Mouse (Mus musculus) forebrain, embryonic 14.5 days (tissue): ENCODE data around the gene Txndc15. TPM values are rescaled to one million over a fixed set of nuclear protein-coding genes. Genes with fewer than 3 reads are reported as not detected.

Source experiments
- polyA plus RNA-seq: library from polyadenylated mRNA; unstranded; fragments of >200 nt; fragmentation: Nextera tagmentation; extraction: Ambion mirVana; gene quantifications from 2 replicates; pipeline ENCODE4 v1.2.1, GENCODE M21; 2014

Gene Txndc15
- polyA plus RNA-seq, 1 experiment from 2014 or later, result 128 TPM

Other genes starting within 250 kb of the Txndc15 start
- gene Dbn1, start 226.5 kb upstream of the Txndc15 start, polyA plus RNA-seq, result 396 and 523 TPM in 2 replicates
- gene Pdlim7, start 201.0 kb upstream of the Txndc15 start, polyA plus RNA-seq, result 124 and 127 TPM in 2 replicates
- 1.4 and 2.9 TPM in 2 replicates for gene Dok3, start 185.4 kb upstream of the Txndc15 start, polyA plus RNA-seq
- 72.0 and 75.7 TPM in 2 replicates for gene Ddx41, start 178.0 kb upstream of the Txndc15 start, polyA plus RNA-seq
- gene Fam193b, start 143.5 kb upstream of the Txndc15 start, polyA plus RNA-seq, result 34.3 and 42.5 TPM in 2 replicates
- 66.6 and 70.4 TPM in 2 replicates for gene Tmed9, start 140.9 kb upstream of the Txndc15 start, polyA plus RNA-seq
- 10.4 and 12.2 TPM in 2 replicates for gene B4galt7, start 114.8 kb upstream of the Txndc15 start, polyA plus RNA-seq
- gene Caml, start 91.6 kb upstream of the Txndc15 start, polyA plus RNA-seq, result 92.9 and 105 TPM in 2 replicates
- gene Ddx46, start 79.6 kb upstream of the Txndc15 start, polyA plus RNA-seq, result 25.4 and 29.9 TPM in 2 replicates
- 56.4 and 61.4 TPM in 2 replicates for gene B230219D22Rik, start 21.5 kb upstream of the Txndc15 start, polyA plus RNA-seq
- 16.5 and 19.7 TPM in 2 replicates for gene Pcbd2, start 12.7 kb downstream of the Txndc15 start, polyA plus RNA-seq
- gene Catsper3, start 69.9 kb downstream of the Txndc15 start, polyA plus RNA-seq, result not detected in 2 replicates
- not detected in 2 replicates for gene Pitx1, start 121.5 kb downstream of the Txndc15 start, polyA plus RNA-seq